Mouse (Mus musculus) MEL (cell line): ENCODE data around the gene Gpsm2.
"Not testable (repeated sequence)": the region's sequence is repeated elsewhere in the genome, so short reads cannot be mapped to it uniquely, and the experiment has no call there.

Experiments used
- BHLHE40 ChIP-seq: IDR thresholded peaks from 2 replicates; pipeline ENCODE4 v1.6.1; 2012; ENCODE audit warnings: low read depth, mild to moderate bottlenecking, inconsistent platforms, low read length, improper control_type of control experiment, borderline replicate concordance
- CTCF ChIP-seq, 3 experiments: IDR thresholded peaks in 2 of 3; conservative IDR thresholded peaks in 1 of 3; 2 replicates each; pipeline ENCODE4 v1.5.1; 2011 to 2012; ENCODE audit warnings: low read length in 3 of 3, low read depth in 2 of 3, mild to moderate bottlenecking in 2 of 3, improper control_type of control experiment in 1 of 3, inconsistent platforms in 1 of 3, mixed read lengths in 1 of 3, moderate library complexity in 1 of 3; ENCODE audit not compliant: control insufficient read depth in 1 of 3, insufficient read depth in 1 of 3, poor library complexity in 1 of 3, severe bottlenecking in 1 of 3
- E2F4 ChIP-seq: IDR thresholded peaks from 2 replicates; pipeline ENCODE4 v1.6.1; 2011; ENCODE audit warnings: low read depth, low read length, improper control_type of control experiment, borderline replicate concordance
- EP300 ChIP-seq, 2 experiments: IDR thresholded peaks; 2 replicates each; pipeline ENCODE4 v1.6.1; 2011; ENCODE audit warnings: improper control_type of control experiment in 2 of 2, low read length in 2 of 2, low read depth in 1 of 2, mild to moderate bottlenecking in 1 of 2
- GATA1 ChIP-seq: IDR thresholded peaks from 2 replicates; pipeline ENCODE4 v1.6.1; 2011; ENCODE audit warnings: low read depth, low read length, improper control_type of control experiment
- MAFK ChIP-seq: IDR thresholded peaks from 2 replicates; pipeline ENCODE4 v1.6.1; 2011; ENCODE audit warnings: low read depth, mild to moderate bottlenecking, low read length, improper control_type of control experiment, borderline replicate concordance
- POLR2A ChIP-seq, 2 experiments: IDR thresholded peaks; 2 replicates each; pipeline ENCODE4 v1.6.1; 2011 to 2012; ENCODE audit warnings: low read length in 2 of 2, mild to moderate bottlenecking in 2 of 2, control low read depth in 1 of 2, improper control_type of control experiment in 1 of 2, low read depth in 1 of 2, moderate library complexity in 1 of 2; ENCODE audit not compliant: control insufficient read depth in 1 of 2, insufficient read depth in 1 of 2, poor library complexity in 1 of 2
- USF1 ChIP-seq: IDR thresholded peaks from 2 replicates; pipeline ENCODE4 v1.6.1; 2014; ENCODE audit warnings: low read depth, mild to moderate bottlenecking, inconsistent platforms, low read length, improper control_type of control experiment, moderate library complexity
- ZC3H11A ChIP-seq: IDR thresholded peaks from 2 replicates; pipeline ENCODE4 v1.6.1; 2012; ENCODE audit warnings: low read depth, mild to moderate bottlenecking, inconsistent platforms, low read length, improper control_type of control experiment

DNA sequence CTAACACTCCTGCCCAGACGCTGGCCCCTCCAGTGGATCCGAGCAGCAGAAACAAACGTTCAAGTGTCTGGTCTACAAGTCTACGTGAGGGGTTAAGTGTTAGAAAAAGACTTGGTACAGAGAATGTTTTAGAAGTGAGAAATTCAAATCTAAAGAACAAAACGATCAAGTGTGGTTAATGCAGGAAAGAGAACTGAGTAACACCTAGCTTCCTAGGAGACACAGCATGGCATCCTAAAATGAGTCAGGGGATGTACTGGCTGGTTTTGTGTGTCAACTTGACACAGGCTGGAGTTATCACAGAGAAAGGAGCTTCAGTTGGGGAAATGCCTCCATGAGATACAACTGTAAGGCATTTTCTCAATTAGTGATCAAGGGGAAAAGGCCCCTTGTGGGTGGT is 38.5 kb downstream of the Gpsm2 start:
- not testable (repeated sequence) for TF ChIP-seq E2F4; GATA1; ZC3H11A; POLR2A (IDR thresholded peaks at IDR 0.05; ENCODE audit: control insufficient read depth in 1 of 2, insufficient read depth in 1 of 2, low read depth in 1 of 2, low read length in 2 of 2, poor library complexity in 1 of 2); MAFK; CTCF (IDR thresholded peaks at IDR 0.05 in 2 of 3, conservative IDR thresholded peaks at IDR 0.05 in 1 of 3; ENCODE audit: control insufficient read depth in 1 of 3, insufficient read depth in 1 of 3, low read depth in 2 of 3, low read length in 3 of 3, poor library complexity in 1 of 3, severe bottlenecking in 1 of 3); USF1; EP300 (IDR thresholded peaks at IDR 0.05; ENCODE audit: low read depth in 1 of 2, low read length in 2 of 2); BHLHE40
